Mouse (Mus musculus) erythroblast, embryonic 14.5 days (primary cell): ENCODE results near the gene Cd101.

ENCODE experiments used
- GATA1 ChIP-seq: IDR thresholded peaks from 2 replicates; pipeline ENCODE4 v1.6.1; 2012; ENCODE audit warnings: low read length, inconsistent platforms, mixed read lengths
- TAL1 ChIP-seq: IDR thresholded peaks from 3 replicates; pipeline ENCODE4 v1.6.1; 2012; ENCODE audit warnings: low read length, inconsistent platforms, mixed read lengths

DNA sequence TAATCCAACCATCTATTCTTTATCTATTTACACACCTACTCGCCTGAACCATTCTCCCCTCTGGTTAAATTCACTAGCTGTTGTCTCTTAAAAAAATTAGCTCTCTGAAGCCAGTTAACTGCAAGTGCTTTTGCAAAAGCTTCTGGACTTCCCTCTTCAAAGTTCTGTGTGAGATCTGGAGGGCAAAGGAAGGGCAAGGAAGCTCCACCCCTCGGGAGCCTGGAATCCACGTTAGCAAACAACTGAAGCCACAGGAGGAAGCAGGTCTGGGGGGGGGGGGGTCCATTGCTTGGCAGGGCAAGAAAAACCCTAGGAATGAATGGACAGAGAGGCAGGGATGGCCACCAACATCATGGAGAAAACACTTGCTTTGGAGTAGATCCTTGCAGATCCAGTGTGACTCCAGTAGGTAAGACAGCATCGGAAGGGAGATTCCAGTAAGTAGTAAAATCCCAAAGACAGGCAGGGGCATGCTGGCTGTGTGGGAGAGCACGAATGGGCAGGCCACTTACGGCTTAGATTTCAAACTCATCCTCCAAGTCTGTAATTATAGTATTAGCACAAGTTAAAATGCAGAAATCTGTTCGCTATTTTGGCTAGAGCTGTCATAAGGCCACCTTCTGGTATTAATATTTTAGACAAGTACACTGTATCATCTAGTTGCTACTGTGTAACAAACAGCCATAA, 2.2 kb upstream of the Cd101 start:
- TF ChIP-seq GATA1 (no peak), TAL1 (no peak)
